19 mouse cellular contexts compared by ENCODE assay signal in genomic region chr3:69060672-69061071, GRCm38 (mm10).
"Had no signal": no experiment of that assay in that cellular context is flagged by ENCODE, and none has a peak within 500 bp of the region (broad histone marks: within the 10 kb centered on the region; RNA-seq: fewer than 3 reads in every experiment).

No protein-coding gene starts in this region.

- H3K36me3 ChIP-seq: kidney, embryonic 15.5 days; limb, embryonic 12.5 days; limb, embryonic 15.5 days; lung, embryonic 15.5 days; neural tube, embryonic 13.5 days had no signal

- H3K4me1 ChIP-seq: kidney, embryonic 15.5 days; limb, embryonic 12.5 days; limb, embryonic 15.5 days; lung, embryonic 15.5 days; neural tube, embryonic 13.5 days had no signal

- H3K9ac ChIP-seq: kidney, embryonic 15.5 days; limb, embryonic 12.5 days; limb, embryonic 15.5 days; lung, embryonic 15.5 days; neural tube, embryonic 13.5 days had no signal

- DNase-seq: kidney, adult 8-10 months; kidney, postnatal 10 days; kidney, postnatal 36 days; layer of hippocampus, postnatal 36 days; lung, adult 18-20 months; lung, postnatal 10 days; lung, postnatal 36 days; midbrain, embryonic 14.5 days; thymus, adult 18-20 months; thymus, postnatal 4 days had no signal

- H3K27ac ChIP-seq: kidney, embryonic 15.5 days; left cerebral cortex, adult 2 months; limb, embryonic 12.5 days; limb, embryonic 15.5 days; lung, embryonic 15.5 days; neural tube, embryonic 13.5 days had no signal

- ATAC-seq: intestine, postnatal 0 days had no signal

- H3K27me3 ChIP-seq: kidney, embryonic 15.5 days; limb, embryonic 12.5 days; limb, embryonic 15.5 days; lung, embryonic 15.5 days; neural tube, embryonic 13.5 days had no signal

- H3K4me3 ChIP-seq: kidney, embryonic 15.5 days; left cerebral cortex, adult 2 months; limb, embryonic 12.5 days; limb, embryonic 15.5 days; lung, embryonic 15.5 days; megakaryocyte, embryonic 14.5 days; neural tube, embryonic 13.5 days had no signal

- H3K4me2 ChIP-seq: kidney, embryonic 15.5 days; limb, embryonic 12.5 days; limb, embryonic 15.5 days; lung, embryonic 15.5 days; midbrain, embryonic 11.5 days; neural tube, embryonic 13.5 days had no signal

- H3K9me3 ChIP-seq: kidney, embryonic 15.5 days; limb, embryonic 12.5 days; limb, embryonic 15.5 days; lung, embryonic 15.5 days; megakaryocyte, embryonic 14.5 days; neural tube, embryonic 13.5 days had no signal
